Mouse (Mus musculus): ENCODE data around the gene Ssxb9. TPM values are rescaled to one million over a fixed set of nuclear protein-coding genes. Genes with fewer than 3 reads are reported as not detected.
"Not testable (repeated sequence)": the region's sequence is repeated elsewhere in the genome, so short reads cannot be mapped to it uniquely, and the experiment has no call there.

Ssxb9 gene
- not detected in 2 replicates for polyA plus RNA-seq (2015; fragmentation: Nextera tagmentation; extraction: Ambion mirVana)

- not testable (repeated sequence) for H3K27me3 ChIP-seq (replicated peaks; ENCODE audit: control insufficient read depth, insufficient read depth, low read length); H3K9me3 ChIP-seq (ENCODE audit: control insufficient read depth); H3K27ac ChIP-seq (ENCODE audit: low read depth, low read length); H3K9ac ChIP-seq (ENCODE audit: low read depth, low read length); H3K4me1 ChIP-seq (replicated peaks; ENCODE audit: control insufficient read depth, insufficient read depth, low read length); ATAC-seq; H3K36me3 ChIP-seq (ENCODE audit: control insufficient read depth, insufficient read depth); H3K4me2 ChIP-seq (replicated peaks; ENCODE audit: low read depth); H3K4me3 ChIP-seq (ENCODE audit: low read depth, low read length)
- WGBS = 36% methylated on average over 1 of the region's 1 CpGs
Observed at GRCm38 (mm10) chrX:8366678-8367077, at the start of gene Ssxb9. Gene Ssxb9, plus strand, starts transcription at chrX:8366978.

GRCm38 (mm10) chrX:8327124-8327523 is 39.7 kb upstream of the Ssxb9 start, which contains the start of gene Ssxb10:
Gene Ssxb10, plus strand, starts transcription at chrX:8327424.
- no peak for ATAC-seq

GRCm38 (mm10) chrX:8413005-8413404 is 46.2 kb downstream of the Ssxb9 start, which contains the start of gene Ssxb1:
Gene Ssxb1, plus strand, starts transcription at chrX:8413305.
- not testable (repeated sequence) for H3K9me3 ChIP-seq (ENCODE audit: control insufficient read depth); H3K9ac ChIP-seq (ENCODE audit: low read depth, low read length); H3K4me2 ChIP-seq (replicated peaks; ENCODE audit: low read depth); H3K4me3 ChIP-seq (ENCODE audit: low read depth, low read length); ATAC-seq; H3K36me3 ChIP-seq (ENCODE audit: control insufficient read depth, insufficient read depth); H3K27ac ChIP-seq (ENCODE audit: low read depth, low read length); H3K4me1 ChIP-seq (replicated peaks; ENCODE audit: control insufficient read depth, insufficient read depth, low read length); H3K27me3 ChIP-seq (replicated peaks; ENCODE audit: control insufficient read depth, insufficient read depth, low read length)
- 47% methylated on average over 1 of the region's 1 CpGs for WGBS

More at GRCm38 (mm10) chrX:8327124-8327523, 39.7 kb upstream of the Ssxb9 start, which contains the start of gene Ssxb10:
- H3K9ac ChIP-seq (ENCODE audit: low read depth, low read length) = no peak within 1 kb of the TSS
- H3K27me3 ChIP-seq (replicated peaks; ENCODE audit: control insufficient read depth, insufficient read depth, low read length) = no peaks in the 10 kb centered on the region
- no peaks in the 10 kb centered on the region for H3K36me3 ChIP-seq (ENCODE audit: control insufficient read depth, insufficient read depth)
- H3K4me2 ChIP-seq (replicated peaks; ENCODE audit: low read depth) = no peak within 1 kb of the TSS
- no peaks in the 10 kb centered on the region for H3K4me1 ChIP-seq (replicated peaks; ENCODE audit: control insufficient read depth, insufficient read depth, low read length)
- WGBS = 60% methylated on average over 2 of the region's 2 CpGs
- no peaks in the 10 kb centered on the region for H3K9me3 ChIP-seq (ENCODE audit: control insufficient read depth)
- TF ChIP-seq CTCF (IDR thresholded peaks at IDR 0.05; ENCODE audit: low read depth) = no peak
- H3K27ac ChIP-seq (ENCODE audit: low read depth, low read length) = no peak within 1 kb of the TSS
- H3K4me3 ChIP-seq (ENCODE audit: low read depth, low read length) = no peak within 1 kb of the TSS

Other genes with a start within 250 kb of the Ssxb9 start
- 10.1 and 13.6 TPM in 2 replicates for gene Wdr13, start 234.1 kb upstream of the Ssxb9 start, polyA plus RNA-seq (2015; fragmentation: Nextera tagmentation; extraction: Ambion mirVana)
- gene Rbm3, start 221.1 kb upstream of the Ssxb9 start, polyA plus RNA-seq (2015; fragmentation: Nextera tagmentation; extraction: Ambion mirVana) = 591 and 623 TPM in 2 replicates
- gene Tbc1d25, start 190.8 kb upstream of the Ssxb9 start, polyA plus RNA-seq (2015; fragmentation: Nextera tagmentation; extraction: Ambion mirVana) = 4.0 and 4.5 TPM in 2 replicates
- gene Ebp, start 173.5 kb upstream of the Ssxb9 start, polyA plus RNA-seq (2015; fragmentation: Nextera tagmentation; extraction: Ambion mirVana) = 67.1 and 73.3 TPM in 2 replicates
- 4.3 TPM in 2 replicates for gene Porcn, start 160.5 kb upstream of the Ssxb9 start, polyA plus RNA-seq (2015; fragmentation: Nextera tagmentation; extraction: Ambion mirVana)
- gene Ftsj1, start 114.6 kb upstream of the Ssxb9 start, polyA plus RNA-seq (2015; fragmentation: Nextera tagmentation; extraction: Ambion mirVana) = 13.1 and 14.1 TPM in 2 replicates
- gene Slc38a5, start 95.8 kb upstream of the Ssxb9 start, polyA plus RNA-seq (2015; fragmentation: Nextera tagmentation; extraction: Ambion mirVana) = 1.1 and 1.3 TPM in 2 replicates
- not detected in 2 replicates for gene Ssxb10, start 39.6 kb upstream of the Ssxb9 start, polyA plus RNA-seq (2015; fragmentation: Nextera tagmentation; extraction: Ambion mirVana)
- gene Ssxb1, start 46.3 kb downstream of the Ssxb9 start, polyA plus RNA-seq (2015; fragmentation: Nextera tagmentation; extraction: Ambion mirVana) = not detected in 2 replicates
- not detected in 2 replicates for gene Ssxb2, start 94.7 kb downstream of the Ssxb9 start, polyA plus RNA-seq (2015; fragmentation: Nextera tagmentation; extraction: Ambion mirVana)
- not detected in 2 replicates for gene Gm14459, start 158.0 kb downstream of the Ssxb9 start, polyA plus RNA-seq (2015; fragmentation: Nextera tagmentation; extraction: Ambion mirVana)
- not detected in 2 replicates for gene Ssxb6, start 181.3 kb downstream of the Ssxb9 start, polyA plus RNA-seq (2015; fragmentation: Nextera tagmentation; extraction: Ambion mirVana)
- gene Ssxb3, start 224.8 kb downstream of the Ssxb9 start, polyA plus RNA-seq (2015; fragmentation: Nextera tagmentation; extraction: Ambion mirVana) = not detected in 2 replicates

All from intestine, postnatal 0 days (tissue).